Mouse (Mus musculus) effector memory CD4-positive, alpha-beta T cell, adult 7 months (primary cell): ENCODE results near the gene Tas2r106. TPM values are rescaled to one million over a fixed set of nuclear protein-coding genes. Genes with fewer than 3 reads are reported as not detected.

ENCODE experiments used
- polyA plus RNA-seq: library from polyadenylated mRNA; unstranded; fragments of 100-300 nt; shearing (Covaris generic); gene quantifications from one replicate; pipeline ENCODE4 v1.2.1, GENCODE M21; 2017

Gene Tas2r106
- polyA plus RNA-seq, result not detected

GRCm38 (mm10) chr6:131678786-131679185, at the start of gene Tas2r106:
Gene Tas2r106 (minus strand): TSS chr6:131678886.

GRCm38 (mm10) chr6:131689963-131690362, 11.3 kb upstream of the Tas2r106 start, which contains the start of gene Tas2r114:
Gene Tas2r114 (minus strand): TSS chr6:131690063.

GRCm38 (mm10) chr6:131687395-131687794, 8.7 kb upstream of the Tas2r106 start, which contains the start of gene Tas2r105:
Gene Tas2r105 (minus strand): TSS chr6:131687495.

GRCm38 (mm10) chr6:131685644-131686043, 7.0 kb upstream of the Tas2r106 start, which contains the start of gene Tas2r104:
Gene Tas2r104 (minus strand): TSS chr6:131685744.

GRCm38 (mm10) chr6:131660049-131660448, 18.6 kb downstream of the Tas2r106 start, which contains the start of gene Tas2r107:
Gene Tas2r107 (minus strand): TSS chr6:131660149.

GRCm38 (mm10) chr6:131630812-131631211, 47.9 kb downstream of the Tas2r106 start, which contains the start of gene Tas2r130:
Gene Tas2r130 (minus strand): TSS chr6:131630912.

Other genes starting within 250 kb of the Tas2r106 start
- 1.1 TPM for gene 5430401F13Rik, start 192.5 kb downstream of the Tas2r106 start, polyA plus RNA-seq
- 0.69 TPM for gene Gm6619, start 192.5 kb downstream of the Tas2r106 start, polyA plus RNA-seq
- gene Tas2r130, start 48.0 kb downstream of the Tas2r106 start, polyA plus RNA-seq, result 0.35 TPM
- not detected for gene Tas2r107, start 18.7 kb downstream of the Tas2r106 start, polyA plus RNA-seq
- not detected for gene Tas2r104, start 6.9 kb upstream of the Tas2r106 start, polyA plus RNA-seq
- not detected for gene Tas2r105, start 8.6 kb upstream of the Tas2r106 start, polyA plus RNA-seq
- not detected for gene Tas2r114, start 11.2 kb upstream of the Tas2r106 start, polyA plus RNA-seq